Mouse (Mus musculus): ENCODE data around the gene Fam76a. TPM values are rescaled to one million over a fixed set of nuclear protein-coding genes. Genes with fewer than 3 reads are reported as not detected.

The Fam76a gene
- polyA plus RNA-seq, 1 experiment: 13.0 TPM

GRCm38 (mm10) chr4:132863012-132863411 is 59.3 kb downstream of the Fam76a start:
- H3K4me3 ChIP-seq: no peak overlapping the region
- TF ChIP-seq TCF12 (IDR thresholded peaks at IDR 0.05; ENCODE audit: insufficient read depth, poor library complexity, severe bottlenecking) (no peak), POLR2A (IDR thresholded peaks at IDR 0.05; ENCODE audit: insufficient read length, low read depth) (no peak), SRF (IDR thresholded peaks at IDR 0.05; ENCODE audit: control insufficient read depth, insufficient read length, low read depth) (no peak), E2F4 (IDR thresholded peaks at IDR 0.05; ENCODE audit: insufficient read depth) (no peak)
- no peak overlapping the region for H3K4me2 ChIP-seq (ENCODE audit: low read depth)
- H3K27me3 ChIP-seq (ENCODE audit: control insufficient read depth, insufficient read depth, insufficient read length): no peaks in the 10 kb centered on the region
- H3K36me3 ChIP-seq (ENCODE audit: control insufficient read depth, insufficient read depth): peaks cover 42% of the 10 kb centered on the region
- H3K79me2 ChIP-seq (ENCODE audit: control insufficient read depth, insufficient read depth): no peaks in the 10 kb centered on the region
- no peak overlapping the region for H3ac ChIP-seq (ENCODE audit: control insufficient read depth, insufficient read length)

DNA sequence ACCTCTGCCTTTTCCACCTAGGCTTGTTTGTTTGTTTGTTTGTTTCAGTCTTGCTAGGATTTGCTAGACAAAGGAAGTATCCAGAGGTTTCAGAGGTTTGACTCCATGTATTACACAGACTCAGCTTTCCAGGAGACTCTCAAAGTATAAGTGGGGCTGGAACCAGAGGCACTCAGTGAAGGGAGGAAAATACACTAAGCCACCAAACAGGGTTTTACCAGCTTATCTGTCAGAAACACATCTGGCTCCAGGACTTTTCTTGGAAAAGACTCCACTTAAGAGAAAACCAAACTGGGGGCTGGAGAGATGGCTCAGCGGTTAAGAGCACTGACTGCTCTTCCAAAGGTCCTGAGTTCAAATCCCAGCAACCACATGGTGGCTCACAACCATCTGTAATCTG is 61.5 kb downstream of the Fam76a start:
- no peak overlapping the region for H3K4me3 ChIP-seq
- no peaks in the 10 kb centered on the region for H3K79me2 ChIP-seq (ENCODE audit: control insufficient read depth, insufficient read depth)
- H3K27me3 ChIP-seq (ENCODE audit: control insufficient read depth, insufficient read depth, insufficient read length): no peaks in the 10 kb centered on the region
- H3K36me3 ChIP-seq (ENCODE audit: control insufficient read depth, insufficient read depth): peaks cover 50% of the 10 kb centered on the region
- no peak overlapping the region for H3ac ChIP-seq (ENCODE audit: control insufficient read depth, insufficient read length)
- no peak overlapping the region for H3K4me2 ChIP-seq (ENCODE audit: low read depth)
- no peak for TF ChIP-seq SRF (IDR thresholded peaks at IDR 0.05; ENCODE audit: control insufficient read depth, insufficient read length, low read depth)
- no peak for TF ChIP-seq REST (IDR thresholded peaks at IDR 0.05; ENCODE audit: insufficient read depth, insufficient read length)
- TF ChIP-seq USF1 (IDR thresholded peaks at IDR 0.05; ENCODE audit: low read depth): no peak
- no peak for TF ChIP-seq MAX (IDR thresholded peaks at IDR 0.05; ENCODE audit: low read depth)
- TF ChIP-seq E2F4 (IDR thresholded peaks at IDR 0.05; ENCODE audit: insufficient read depth): no peak
- no peak for TF ChIP-seq MYOG (IDR thresholded peaks at IDR 0.05; ENCODE audit: control insufficient read depth in 1 of 3, insufficient read depth in 1 of 3, insufficient read length in 2 of 3, low read depth in 2 of 3)
- no peak for TF ChIP-seq POLR2AphosphoS2 (IDR thresholded peaks at IDR 0.05; ENCODE audit: insufficient read length, low read depth)
- no peak for TF ChIP-seq CEBPB (IDR thresholded peaks at IDR 0.05; ENCODE audit: insufficient read depth, poor library complexity, severe bottlenecking)
- TF ChIP-seq POLR2A (IDR thresholded peaks at IDR 0.05; ENCODE audit: insufficient read length, low read depth): no peak
- no peak for TF ChIP-seq TCF12 (IDR thresholded peaks at IDR 0.05; ENCODE audit: insufficient read depth, poor library complexity, severe bottlenecking)
- no peak for TF ChIP-seq TCF3 (IDR thresholded peaks at IDR 0.05; ENCODE audit: insufficient read length, low read depth)
- no peak for TF ChIP-seq MYOD1 (IDR thresholded peaks at IDR 0.05; ENCODE audit: control insufficient read depth in 1 of 3, insufficient read length in 2 of 3, low read depth in 2 of 3)

Other genes starting within 250 kb of the Fam76a start
- 4.7 TPM for gene Xkr8, start 190.0 kb downstream of the Fam76a start, polyA plus RNA-seq (2012; fragmentation: generic; extraction: Trizol)
- 18.0 TPM for gene Smpdl3b, start 165.3 kb downstream of the Fam76a start, polyA plus RNA-seq (2012; fragmentation: generic; extraction: Trizol)
- gene Rpa2, start 154.2 kb downstream of the Fam76a start, polyA plus RNA-seq (2012; fragmentation: generic; extraction: Trizol): 13.9 TPM
- not detected for gene Themis2, start 126.2 kb downstream of the Fam76a start, polyA plus RNA-seq (2012; fragmentation: generic; extraction: Trizol)
- 62.4 TPM for gene Ppp1r8, start 79.4 kb downstream of the Fam76a start, polyA plus RNA-seq (2012; fragmentation: generic; extraction: Trizol)
- gene Stx12, start 38.0 kb downstream of the Fam76a start, polyA plus RNA-seq (2012; fragmentation: generic; extraction: Trizol): 23.4 TPM
- not detected for gene Fgr, start 51.5 kb upstream of the Fam76a start, polyA plus RNA-seq (2012; fragmentation: generic; extraction: Trizol)
- gene Ahdc1, start 88.7 kb upstream of the Fam76a start, polyA plus RNA-seq (2012; fragmentation: generic; extraction: Trizol): 58.2 TPM
- gene Wasf2, start 207.9 kb upstream of the Fam76a start, polyA plus RNA-seq (2012; fragmentation: generic; extraction: Trizol): 62.0 TPM